Mouse (Mus musculus) effector memory CD4-positive, alpha-beta T cell, adult 7 months (primary cell): ENCODE measurements around the gene Efemp1. TPM values are rescaled to one million over a fixed set of nuclear protein-coding genes. Genes with fewer than 3 reads are reported as not detected.

Experiments used
- polyA plus RNA-seq: library from polyadenylated mRNA; unstranded; fragments of 100-300 nt; shearing (Covaris generic); gene quantifications from one replicate; pipeline ENCODE4 v1.2.1, GENCODE M21; 2017

Efemp1 gene
- not detected for polyA plus RNA-seq

DNA sequence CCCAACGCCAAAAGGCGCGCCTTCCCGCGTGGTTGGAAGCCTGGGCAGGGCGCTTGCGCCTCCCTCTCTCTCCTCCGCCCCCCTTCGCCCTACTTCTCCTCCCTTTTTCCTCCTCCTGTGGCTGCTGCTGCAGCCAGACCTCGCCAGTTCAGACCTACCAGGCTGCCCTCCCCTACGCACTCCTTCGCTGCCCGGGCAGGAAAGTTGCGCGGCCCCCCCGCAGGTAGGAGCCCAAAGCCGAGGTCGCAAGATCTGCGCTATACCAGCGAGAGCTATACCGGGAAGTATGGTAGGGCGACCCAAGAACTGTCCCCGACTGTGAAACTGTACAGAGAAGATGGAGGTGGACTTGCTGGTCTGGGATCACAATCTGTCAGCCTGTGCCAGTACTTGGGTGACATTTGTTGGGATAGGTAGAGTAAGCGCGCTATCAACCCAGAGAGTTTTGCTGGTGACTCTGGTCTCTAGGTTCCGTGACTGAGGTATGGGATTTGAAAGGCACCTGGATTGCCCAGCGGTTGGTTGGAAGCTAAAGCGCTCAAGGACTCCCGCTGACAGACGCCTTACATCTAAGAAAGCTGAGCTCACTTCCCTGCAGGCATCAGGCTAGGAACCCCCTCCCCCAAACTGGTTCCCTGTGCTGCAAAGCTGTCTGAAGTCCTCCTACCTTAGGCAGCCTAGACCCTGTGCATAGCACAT lies at the start of gene Efemp1:
TSS of gene Efemp1 (plus strand) at position 103 of the 699 bp plus-strand sequence.

